8 mouse cellular contexts compared by ENCODE assay signal in genomic region chr6:55037799-55038670, GRCm38 (mm10). TPM values are rescaled to one million over a fixed set of nuclear protein-coding genes. Genes with fewer than 3 reads are reported as not detected.
DNase-seq lines count a peak whose midpoint lies in the region; ATAC-seq and TF ChIP-seq lines count a peak whose summit lies in the region.

Gene Gars, plus strand, starts transcription at chr6:55038007.

- no peaks in the 10 kb centered on the region for H3K9me3 ChIP-seq in ES-Bruce4 (replicated peaks; ENCODE audit: control insufficient read depth, insufficient read depth, low read length, poor library complexity, severe bottlenecking)
- H3K9me3 ChIP-seq in forebrain, embryonic 14.5 days (replicated peaks; ENCODE audit: control insufficient read depth, low read length), result no peaks in the 10 kb centered on the region
- no peaks in the 10 kb centered on the region for H3K9me3 ChIP-seq in neural tube, embryonic 15.5 days (replicated peaks)

- no peak for TF ChIP-seq CTCF in ES-Bruce4 (IDR thresholded peaks at IDR 0.05; ENCODE audit: low read depth, low read length)

- intact Hi-C loops in heart, postnatal 14 days (cut with DNase I), result loop anchor here (2.0 kb wide), 1 partner anchor 69 kb away; no protein-coding TSS in a partner anchor

- peak within 1 kb of the TSS; percentile 96 for H3K9ac ChIP-seq in ES-Bruce4 (ENCODE audit: low read depth, poor library complexity, severe bottlenecking)
- peak within 1 kb of the TSS; percentile 98 for H3K9ac ChIP-seq in forebrain, embryonic 14.5 days (ENCODE audit: low read length)
- H3K9ac ChIP-seq in neural tube, embryonic 15.5 days (replicated peaks), result peak within 1 kb of the TSS; percentile 95

- DNase-seq in forebrain, embryonic 14.5 days (ENCODE audit: low spot score), result peak; percentile 95
- DNase-seq in heart, postnatal 14 days, result peak; percentile 90 to 93
- DNase-seq in layer of hippocampus, adult 11-12 months (ENCODE audit: low spot score), result peak; percentile 87
- peak; percentile 85 to 87 for DNase-seq in lung, adult 18-20 months
- DNase-seq in testis, postnatal 14 days (ENCODE audit: low spot score), result peak; percentile 84

- WGBS in forebrain, embryonic 14.5 days, result under 1% methylated on average over 83 of the region's 87 CpGs
- WGBS in neural tube, embryonic 15.5 days, result under 1% methylated on average over 85 of the region's 87 CpGs

- TF ChIP-seq EP300 in ES-Bruce4 (IDR thresholded peaks at IDR 0.05; ENCODE audit: insufficient read depth, low read depth, low read length), result no peak

- H3K4me2 ChIP-seq in forebrain, embryonic 14.5 days (ENCODE audit: low read length), result peak within 1 kb of the TSS; percentile 80
- peak within 1 kb of the TSS; percentile 80 for H3K4me2 ChIP-seq in neural tube, embryonic 15.5 days

- no peaks in the 10 kb centered on the region for H3K27me3 ChIP-seq in ES-Bruce4 (ENCODE audit: control insufficient read depth, insufficient read depth, low read length, poor library complexity, severe bottlenecking)
- no peaks in the 10 kb centered on the region for H3K27me3 ChIP-seq in forebrain, embryonic 14.5 days (replicated peaks; ENCODE audit: control insufficient read depth, insufficient read depth, low read length)
- H3K27me3 ChIP-seq in neural tube, embryonic 15.5 days (replicated peaks), result 0 out of 2 replicates have a peak, but pooled peaks cover 5% of the 10 kb centered on the region

- no peaks in the 10 kb centered on the region for H3K4me1 ChIP-seq in ES-Bruce4 (ENCODE audit: control insufficient read depth, insufficient read depth, low read length)
- peaks cover 8% of the 10 kb centered on the region; the same call in 1 of the 2 replicates for H3K4me1 ChIP-seq in forebrain, embryonic 14.5 days (ENCODE audit: control insufficient read depth, insufficient read depth, low read length)
- peaks cover 31% of the 10 kb centered on the region for H3K4me1 ChIP-seq in neural tube, embryonic 15.5 days

- H3K36me3 ChIP-seq in ES-Bruce4 (ENCODE audit: control insufficient read depth, insufficient read depth, low read length, poor library complexity, severe bottlenecking), result peaks cover 4% of the 10 kb centered on the region; the same call in 1 of the 2 replicates
- H3K36me3 ChIP-seq in forebrain, embryonic 14.5 days (ENCODE audit: control insufficient read depth, insufficient read depth, low read length), result no peaks in the 10 kb centered on the region
- no peaks in the 10 kb centered on the region for H3K36me3 ChIP-seq in neural tube, embryonic 15.5 days

- ATAC-seq in cerebellum, adult (ENCODE audit: insufficient number of reproducible peaks, low FRiP score, low TSS enrichment), result peak; percentile 99
- peak; percentile 98 for ATAC-seq in forebrain, embryonic 14.5 days
- peak; percentile 97 for ATAC-seq in neural tube, embryonic 15.5 days (ENCODE audit: low FRiP score)

- H3K4me3 ChIP-seq in ES-Bruce4 (ENCODE audit: low read depth, low read length), result peak within 1 kb of the TSS; percentile 99
- peak within 1 kb of the TSS; percentile 95 for H3K4me3 ChIP-seq in forebrain, embryonic 14.5 days (ENCODE audit: low read depth, low read length)
- peak within 1 kb of the TSS; percentile 76 for H3K4me3 ChIP-seq in neural tube, embryonic 15.5 days (replicated peaks)

- peak within 1 kb of the TSS; percentile 42 for H3K27ac ChIP-seq in ES-Bruce4 (ENCODE audit: insufficient read depth, low read length)
- peak within 1 kb of the TSS; percentile 96 for H3K27ac ChIP-seq in forebrain, embryonic 14.5 days (ENCODE audit: low read depth, low read length)
- H3K27ac ChIP-seq in neural tube, embryonic 15.5 days (replicated peaks), result peak within 1 kb of the TSS; percentile 92

- peak; percentile 39 for TF ChIP-seq POLR2A in ES-Bruce4 (IDR thresholded peaks at IDR 0.05; ENCODE audit: insufficient read depth, low read length)

RNA-seq across cellular contexts. Expression of gene Gars, which starts in this region (rescaled TPM):
- 281 and 286 TPM in 2 replicates for polyA plus RNA-seq in ES-Bruce4 (2011; ENCODE audit: insufficient read depth, insufficient read length, low read depth, missing spikeins)
- 208 and 229 TPM in 2 replicates for polyA plus RNA-seq in forebrain, embryonic 14.5 days (2014; fragmentation: Nextera tagmentation; extraction: Ambion mirVana)
- 10 to 100 TPM; 59.1 to 60.5 TPM for total RNA-seq in heart, postnatal 14 days (2021)
- polyA plus RNA-seq in neural tube, embryonic 15.5 days (2015; fragmentation: Nextera tagmentation; extraction: Ambion mirVana), result 190 and 197 TPM in 2 replicates

Comparison
In these comparisons a context has a peak if more than half of its experiments do, and no peak if none do; other contexts are left out.
1. Peak in every context shown above with its lines: DNase-seq, ATAC-seq, H3K4me3 ChIP-seq and H3K27ac ChIP-seq.
2. H3K27ac ChIP-seq: peak in every context shown above with its lines; median percentile 96 in forebrain, embryonic 14.5 days; 92 in neural tube, embryonic 15.5 days; 42 in ES-Bruce4.